Mouse (Mus musculus): Measurements from ENCODE around the gene Chd6.
A peak's percentile ranks its signal among the peaks of the same experiment; 100 is the strongest.

Chd6 gene

DNA sequence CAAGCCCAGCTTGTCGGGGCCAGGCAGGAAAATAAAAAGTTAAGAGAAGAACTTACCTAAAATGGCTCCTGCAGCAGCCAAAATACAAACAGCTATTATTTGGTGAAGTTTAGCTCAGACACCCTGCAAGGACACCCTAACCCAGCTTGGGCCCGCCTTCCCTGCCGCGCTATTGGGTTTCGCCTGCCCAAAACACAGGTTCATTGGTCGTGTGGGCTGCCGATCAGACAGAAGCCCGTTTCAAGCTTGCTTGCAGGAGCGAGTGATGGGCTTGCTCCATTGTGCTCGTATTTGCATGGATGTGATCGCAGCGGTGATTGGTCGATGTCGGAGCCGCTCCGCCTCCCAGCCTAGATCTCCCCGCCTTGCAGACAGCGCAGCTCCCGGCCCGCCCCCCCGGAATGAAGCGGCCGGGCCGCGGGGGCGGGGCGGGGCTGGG lies at the start of gene Chd6:
TSS of gene Chd6 (minus strand) at position 143 of the 439 bp plus-strand sequence.
- peak; percentile 99 for DNase-seq

DNA sequence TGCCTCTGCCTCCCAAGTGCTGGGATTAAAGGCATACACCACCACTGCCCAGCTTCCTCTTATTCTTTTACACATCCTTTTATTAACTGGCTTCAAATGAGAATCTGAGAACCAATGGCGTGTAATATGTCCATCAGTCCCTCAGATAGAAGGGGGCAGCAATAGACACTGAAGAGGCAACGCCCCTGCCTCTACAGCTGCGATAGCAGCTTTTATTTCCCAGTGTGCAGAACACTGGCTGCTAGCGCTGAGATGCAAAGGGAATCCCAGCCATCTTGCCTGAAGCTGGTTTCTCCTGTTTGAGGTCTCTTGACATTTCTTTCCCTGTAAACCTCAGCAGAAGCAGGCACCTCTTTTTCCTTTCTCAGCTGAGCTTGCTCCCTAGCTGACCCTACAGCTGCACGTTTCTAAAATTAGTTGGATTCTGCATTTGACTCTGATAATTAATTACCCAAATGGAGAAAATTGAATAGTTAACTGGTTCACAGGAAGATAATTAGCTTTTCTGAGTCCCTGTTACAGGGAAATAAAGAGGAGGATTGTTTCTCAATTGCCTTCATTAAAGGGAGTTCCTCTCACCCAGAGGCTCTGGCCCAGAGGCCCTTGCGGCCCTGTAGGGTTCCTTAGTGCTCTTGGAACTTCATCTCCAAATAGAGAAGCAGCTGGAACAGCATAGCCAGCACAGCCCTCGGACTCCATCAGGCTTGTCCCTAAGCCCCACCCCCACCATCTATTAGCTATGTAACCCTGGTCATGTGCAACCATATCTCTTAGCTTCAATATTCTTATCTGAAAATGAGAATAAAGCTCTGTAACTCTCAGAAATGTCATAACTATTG lies 41.3 kb upstream of the Chd6 start:
- no peak for DNase-seq

DNA sequence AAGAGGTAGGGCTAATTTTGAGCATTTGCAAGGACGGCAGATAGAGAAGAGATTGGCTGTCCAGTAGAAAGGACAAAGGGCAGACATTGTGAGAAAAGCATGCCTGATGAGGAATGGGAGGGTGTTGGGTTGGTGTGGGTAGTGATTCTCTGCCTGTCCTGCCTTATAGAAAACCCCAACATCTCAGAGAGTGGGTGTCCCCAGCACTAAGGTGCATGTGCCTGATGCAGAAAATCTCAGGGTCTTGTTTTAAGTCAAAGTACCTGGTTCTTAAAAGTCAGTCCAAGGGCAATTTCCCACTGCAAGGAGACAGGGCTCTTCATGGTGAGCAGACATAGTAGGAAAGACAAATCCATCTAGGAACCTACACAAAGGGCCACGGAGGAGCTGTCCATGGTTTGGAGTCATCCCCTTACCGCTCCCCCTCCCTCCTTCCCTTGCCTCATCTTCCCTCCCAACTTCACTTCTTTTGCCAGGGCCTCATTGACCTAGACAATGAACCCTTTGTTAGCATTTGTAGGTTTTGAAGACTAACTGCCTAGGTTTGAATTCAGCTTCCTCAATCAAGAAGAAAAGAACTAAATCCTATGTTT lies 39.6 kb upstream of the Chd6 start:
- DNase-seq = no peak

DNA sequence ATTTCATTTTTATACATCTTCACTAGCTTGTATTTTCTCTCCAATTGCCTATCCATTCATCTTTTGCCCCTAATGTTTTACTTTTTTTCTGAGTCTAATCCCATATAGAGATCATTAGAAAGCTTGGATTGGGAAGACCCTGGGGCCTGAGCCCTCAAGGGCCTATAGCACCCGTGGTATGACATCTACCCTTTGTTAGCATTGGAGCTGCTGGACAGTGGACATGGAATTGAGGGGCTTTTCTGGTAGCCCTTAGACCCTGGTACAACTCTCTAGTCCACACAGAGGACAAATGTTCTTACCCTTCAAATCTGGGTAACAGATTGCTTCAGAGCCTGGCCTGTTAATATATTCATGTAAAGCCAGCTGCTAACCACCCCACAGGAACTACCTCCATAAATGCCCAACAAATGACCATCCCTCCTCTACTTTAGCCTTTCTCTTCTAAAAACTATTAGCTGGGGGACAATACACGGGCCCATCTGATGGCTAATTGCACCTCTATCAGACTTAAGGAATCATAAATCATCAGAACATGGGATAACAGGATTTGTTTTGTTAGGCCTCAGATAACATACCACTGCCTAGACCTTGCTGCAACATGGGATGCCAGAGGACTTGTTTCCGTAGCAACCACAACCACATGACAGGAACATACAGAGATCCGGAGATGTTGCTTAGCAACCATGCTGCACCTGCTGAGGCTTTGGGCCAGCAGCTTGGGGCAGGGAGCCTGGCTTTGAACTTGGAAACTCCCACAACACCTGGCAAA lies 39.0 kb upstream of the Chd6 start:
- DNase-seq = no peak

DNA sequence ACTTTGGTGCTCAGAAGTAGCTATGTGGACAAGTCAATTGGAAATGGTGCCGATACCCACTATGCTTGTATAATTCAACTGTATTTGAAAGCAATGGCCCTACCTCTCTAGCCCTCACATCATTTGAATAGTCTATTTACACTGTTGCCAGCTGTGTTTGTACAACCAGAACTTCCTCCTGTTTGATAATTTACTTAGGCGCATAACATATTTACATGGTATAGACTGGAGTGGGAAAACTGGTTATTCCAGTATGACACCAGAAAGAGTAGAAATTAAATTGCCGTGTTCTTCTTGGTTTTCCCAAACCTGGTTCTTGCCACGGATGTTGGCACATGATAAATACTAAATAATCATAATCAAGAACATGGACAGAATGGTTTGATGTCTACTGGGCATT lies 35.9 kb upstream of the Chd6 start:
- no peak for DNase-seq

DNA sequence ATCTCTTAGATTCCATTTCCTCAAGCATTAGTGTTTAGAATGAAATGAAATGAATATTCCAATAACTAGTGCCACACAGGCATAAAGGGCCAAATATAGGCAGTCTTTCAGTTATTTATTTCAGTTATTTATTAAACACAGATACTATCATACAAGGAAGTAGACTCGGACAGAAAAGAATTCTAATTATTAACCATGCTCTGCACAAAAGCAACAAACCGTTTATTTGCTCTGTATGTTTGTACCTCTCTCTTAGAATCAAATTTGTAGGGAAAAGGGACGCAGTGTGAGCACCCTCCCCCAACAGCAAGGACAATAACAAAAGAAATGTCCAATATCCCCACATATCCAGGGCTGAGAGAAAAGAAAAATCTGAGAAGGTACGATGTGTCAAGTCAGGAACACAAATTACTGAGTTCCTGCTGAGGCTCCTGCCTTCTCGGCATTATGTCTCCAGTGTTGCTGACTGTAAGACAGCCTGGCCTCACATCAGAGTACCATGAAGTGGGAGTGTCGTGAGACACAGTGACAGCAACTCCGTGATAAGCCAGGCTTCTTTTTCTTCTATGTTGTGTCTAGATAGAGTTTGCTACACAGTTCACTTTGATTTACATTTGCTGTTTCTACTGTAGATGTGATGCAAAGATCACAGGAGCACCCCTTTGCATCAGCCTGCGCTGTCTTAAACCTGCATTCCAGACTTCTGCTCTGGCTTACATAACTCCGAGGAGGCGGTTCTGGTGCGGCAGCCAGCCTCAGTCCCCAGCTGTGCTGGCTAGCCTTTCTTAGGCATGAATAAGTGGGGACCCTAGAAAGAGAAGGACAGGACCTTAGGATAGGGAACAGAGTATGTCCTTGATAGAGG lies 30.0 kb upstream of the Chd6 start:
- DNase-seq = peak; percentile 62

DNA sequence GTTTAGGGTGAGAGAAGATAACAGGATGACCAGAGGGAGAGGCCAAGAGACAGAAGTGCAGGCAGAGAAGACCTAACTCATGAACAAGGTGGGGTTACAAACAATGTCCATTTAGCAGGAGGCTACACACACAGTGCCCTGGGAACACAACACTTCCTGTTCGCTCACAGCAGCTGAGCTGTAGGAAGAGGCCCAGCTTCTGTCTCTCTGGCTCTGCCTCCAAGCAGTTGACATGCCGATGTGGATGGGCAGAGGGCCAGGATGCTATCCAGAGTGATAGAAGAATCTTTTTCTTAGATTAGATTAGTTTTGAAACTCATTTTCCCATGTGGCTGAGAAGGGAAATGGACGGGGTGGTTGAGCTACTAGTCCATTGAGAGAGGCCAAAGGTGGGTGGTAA lies 28.1 kb upstream of the Chd6 start:
- DNase-seq = no peak

DNA sequence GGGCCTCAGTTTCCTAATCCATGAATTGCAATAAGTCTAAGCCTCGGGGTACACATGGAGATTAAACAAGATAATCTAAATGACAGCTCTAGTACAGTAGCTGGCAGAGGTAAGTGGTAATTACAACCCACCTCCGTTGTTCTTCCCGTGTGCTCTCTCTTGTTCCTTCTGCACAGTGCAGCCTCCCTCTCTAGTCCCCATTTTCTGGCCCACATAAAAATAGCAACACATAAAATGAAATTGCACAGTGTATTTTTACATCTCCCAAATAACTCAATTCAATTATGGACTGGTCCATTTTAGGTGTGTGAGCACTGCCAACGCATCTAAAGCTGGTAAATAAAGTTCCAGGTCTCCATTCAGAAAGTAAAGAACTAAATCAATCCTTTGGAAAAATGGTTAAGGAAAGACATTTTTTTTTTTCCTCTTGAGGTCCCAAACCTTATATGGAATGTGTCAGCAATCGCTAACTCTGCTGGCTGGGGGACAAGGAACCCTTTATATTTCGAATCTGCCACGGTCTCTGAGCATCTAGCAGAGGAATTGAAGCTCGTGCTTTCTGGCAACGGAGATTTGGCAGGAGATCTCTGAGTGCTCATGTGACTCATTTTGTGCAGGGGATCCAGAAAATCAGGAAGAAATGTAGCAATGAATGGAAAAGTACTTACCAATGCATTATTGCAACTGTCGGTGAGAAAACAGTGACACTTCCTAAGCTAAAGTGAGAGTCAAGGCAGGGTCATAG lies 19.7 kb upstream of the Chd6 start:
- DNase-seq = peak; percentile 46

DNA sequence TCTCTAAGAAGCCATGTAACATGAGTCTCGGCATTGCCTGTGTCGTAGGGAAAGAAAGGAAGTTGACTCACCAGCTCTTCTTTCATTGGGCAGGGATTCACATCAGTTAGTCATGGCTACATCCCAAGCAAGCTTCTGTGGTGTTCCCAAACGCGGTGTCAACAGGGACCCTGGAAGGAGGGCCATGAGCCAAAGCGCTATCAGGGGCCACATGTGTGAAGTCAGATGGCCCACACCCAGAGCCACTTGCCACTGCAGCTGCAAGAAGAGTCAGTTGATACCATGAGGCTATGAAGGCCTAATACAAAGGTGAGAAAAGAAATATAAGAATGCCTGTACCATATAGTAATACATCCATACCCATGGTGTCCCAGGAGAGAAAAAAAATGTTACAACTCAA lies 3.1 kb upstream of the Chd6 start:
- DNase-seq = no peak

DNA sequence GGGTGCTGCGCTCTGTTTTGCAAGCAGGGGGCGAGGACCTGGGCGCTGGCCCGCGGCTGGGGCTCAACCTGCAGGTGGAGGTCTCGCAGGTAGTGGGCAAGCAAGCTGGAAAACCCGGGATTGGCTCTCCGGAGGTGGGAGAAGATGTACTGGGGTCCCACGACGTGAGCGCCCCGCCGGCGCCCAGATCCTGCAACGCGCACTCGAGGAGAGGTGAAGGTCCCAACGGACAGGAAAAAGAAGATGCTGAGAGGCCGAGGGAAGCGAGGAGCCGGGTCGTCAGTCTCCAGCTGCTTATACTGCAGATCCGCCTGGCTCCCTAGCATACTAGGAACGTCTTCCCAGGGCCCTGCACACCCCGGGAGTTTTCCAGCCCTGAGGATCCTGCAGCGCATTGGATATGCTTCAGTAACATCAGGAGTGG lies 535 bp upstream of the Chd6 start:
- no peak for DNase-seq

DNA sequence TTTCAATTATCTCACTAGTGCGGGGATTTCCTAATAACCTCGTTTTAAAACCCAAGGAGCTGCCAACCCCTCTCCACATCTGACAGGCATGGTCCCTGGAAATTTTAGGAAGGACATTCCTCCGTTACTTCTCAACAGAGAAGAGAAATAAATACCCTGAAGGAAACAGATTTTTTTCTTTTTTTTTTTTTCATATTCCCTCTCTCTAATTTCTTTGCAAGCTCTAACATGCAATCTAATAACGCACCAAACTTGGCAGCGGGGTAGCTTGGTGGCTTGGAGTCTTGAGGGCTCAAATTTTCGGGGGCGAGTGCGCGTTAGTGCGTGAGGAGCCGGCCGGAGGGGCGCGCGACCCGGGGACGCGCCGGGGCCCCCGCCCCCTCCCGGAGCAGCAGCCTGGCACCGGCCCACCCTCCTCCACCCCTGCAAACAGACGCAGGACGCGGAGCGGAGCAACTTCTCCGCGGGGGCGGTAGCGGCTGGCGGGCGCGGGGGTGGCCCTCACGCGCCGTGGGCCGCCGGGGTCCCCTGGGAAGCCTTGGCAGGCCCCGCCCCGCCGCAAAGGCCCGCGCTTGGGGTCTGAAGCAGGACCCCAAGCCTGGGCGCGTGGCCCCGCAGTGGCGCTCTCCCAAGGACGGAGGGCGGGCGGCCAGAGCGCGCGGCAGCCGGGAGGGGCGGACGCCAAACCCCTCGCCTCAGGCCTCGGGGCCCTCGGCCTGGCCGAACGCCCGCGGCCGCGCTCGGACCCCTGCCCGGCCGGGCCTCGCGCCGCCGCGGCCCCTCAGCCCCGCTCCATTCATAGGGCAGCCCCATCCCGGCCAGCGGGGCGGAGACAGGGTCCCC lies 569 bp downstream of the Chd6 start:
- DNase-seq = peak; percentile 41

DNA sequence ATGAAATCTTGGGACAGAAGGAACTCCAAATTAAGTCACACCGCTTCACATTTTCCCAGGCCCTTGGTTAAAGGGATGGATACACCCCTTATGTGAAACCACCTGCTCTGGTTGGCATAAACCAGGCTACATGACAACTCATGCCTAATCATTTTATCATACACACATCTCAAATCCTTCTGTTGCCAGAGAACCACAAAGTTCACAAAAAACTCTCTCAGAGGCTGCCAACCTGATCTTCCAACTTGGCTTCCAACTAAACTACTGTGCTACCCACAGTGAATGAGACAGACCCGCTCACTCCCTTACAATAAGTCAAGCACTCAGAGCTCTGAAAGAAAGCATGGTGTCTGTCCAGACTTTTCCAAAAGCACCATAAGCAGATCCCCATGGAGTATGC lies 1.6 kb downstream of the Chd6 start:
- no peak for DNase-seq

DNA sequence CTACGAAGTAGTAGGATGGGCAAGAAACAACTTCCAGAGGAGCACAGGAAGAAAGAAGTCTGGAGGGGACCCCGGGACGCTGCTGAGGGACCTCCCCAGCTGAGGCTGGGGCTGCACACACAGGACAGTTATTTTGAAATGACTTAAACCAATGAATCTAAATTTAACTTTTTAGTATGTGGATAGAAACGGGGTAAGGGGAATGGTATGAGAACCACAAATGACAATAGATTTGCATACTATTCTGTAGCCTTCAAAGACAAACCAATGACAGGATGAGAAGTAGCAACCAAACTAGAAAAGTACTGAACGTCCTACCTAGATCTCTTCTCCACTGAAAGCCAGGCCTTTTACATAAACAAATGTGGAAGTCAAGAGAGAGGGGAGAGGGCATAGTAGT lies 5.1 kb downstream of the Chd6 start:
- no peak for DNase-seq

DNA sequence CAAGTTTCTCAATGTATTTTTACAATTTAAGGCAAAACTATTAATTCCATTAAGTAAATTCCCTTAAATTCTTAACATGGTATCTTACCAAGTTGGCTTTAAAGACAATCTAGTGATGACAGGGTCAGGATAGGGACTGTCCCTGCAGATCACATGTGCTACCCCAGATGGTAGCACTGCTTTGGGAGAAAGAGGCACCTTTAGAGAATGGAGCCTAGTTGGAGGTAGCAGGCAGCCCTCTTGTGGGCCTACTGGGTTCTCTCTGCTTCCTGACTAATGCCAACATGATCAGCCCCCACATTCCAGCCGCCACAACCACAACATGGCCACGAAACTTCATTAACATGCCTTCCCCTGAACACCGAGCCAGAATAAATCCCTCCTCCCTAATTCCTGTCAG lies 6.8 kb downstream of the Chd6 start:
- DNase-seq = no peak

DNA sequence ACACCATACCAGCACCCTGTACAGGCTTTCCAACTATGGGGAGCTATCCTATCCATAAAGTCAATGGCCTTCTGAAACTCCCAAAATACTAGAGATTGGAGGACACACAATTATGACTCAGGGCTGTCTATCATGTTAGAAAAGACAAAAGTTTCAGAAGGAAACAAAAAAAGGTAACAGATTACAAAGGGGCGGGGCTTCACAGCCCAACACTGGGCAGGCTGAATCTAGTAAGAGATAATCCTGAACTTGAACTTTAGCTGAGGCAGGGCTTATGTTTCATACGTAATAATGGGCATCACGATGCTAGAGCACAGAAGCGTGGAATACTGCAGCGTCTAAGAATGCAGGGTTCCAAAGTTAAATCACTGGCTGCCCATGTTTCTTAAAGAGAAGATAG lies 11.1 kb downstream of the Chd6 start:
- DNase-seq = no peak

DNA sequence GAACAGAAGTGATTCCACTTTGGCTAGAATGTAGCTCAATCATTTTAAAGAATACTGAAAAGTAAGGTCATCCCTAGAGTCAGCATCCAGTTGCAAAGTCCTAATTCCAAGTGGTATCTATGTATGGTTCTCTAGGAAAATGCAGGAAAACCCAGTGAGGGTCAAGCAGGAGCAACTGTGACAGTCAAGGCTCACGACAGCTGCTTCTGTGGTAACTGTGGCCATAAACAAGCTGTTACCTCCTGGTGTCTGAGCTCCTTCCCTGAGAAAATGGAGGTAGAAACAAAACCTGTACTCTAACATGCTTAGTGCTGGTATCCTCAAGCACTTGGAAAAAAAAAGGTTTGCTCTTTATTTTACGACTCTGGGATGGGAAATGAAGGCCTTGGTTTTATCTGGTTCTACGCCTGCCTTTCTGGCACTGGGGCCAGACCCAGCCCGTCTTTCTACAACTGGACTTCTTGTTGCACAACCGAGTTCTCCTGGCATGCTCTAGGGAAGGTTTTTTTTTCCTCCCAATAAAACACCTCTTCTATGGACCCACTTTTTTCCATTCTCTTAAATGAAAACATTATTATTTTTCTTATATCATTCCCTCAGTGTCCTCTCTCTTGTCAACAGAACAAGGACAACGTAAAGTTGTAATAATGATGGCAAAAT lies 18.0 kb downstream of the Chd6 start:
- DNase-seq = no peak

DNA sequence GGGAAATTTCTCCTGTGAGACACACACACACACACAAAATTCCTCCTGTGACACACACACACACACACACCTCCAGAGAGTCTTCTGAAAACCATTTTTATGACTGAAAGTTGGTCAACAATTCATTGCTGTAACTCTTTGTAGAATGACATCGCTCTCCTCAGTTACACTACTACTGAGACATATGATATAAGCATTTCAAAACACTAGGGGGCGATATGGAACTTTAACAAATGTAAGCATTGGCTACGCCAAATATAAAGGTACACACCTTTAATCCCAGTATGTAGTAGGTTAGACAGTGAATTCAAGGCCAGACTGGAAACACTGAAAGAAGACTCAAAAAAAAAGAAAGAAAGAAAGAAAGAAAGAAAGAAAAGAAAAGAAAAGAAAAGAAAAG lies 18.7 kb downstream of the Chd6 start:
- no peak for DNase-seq

DNA sequence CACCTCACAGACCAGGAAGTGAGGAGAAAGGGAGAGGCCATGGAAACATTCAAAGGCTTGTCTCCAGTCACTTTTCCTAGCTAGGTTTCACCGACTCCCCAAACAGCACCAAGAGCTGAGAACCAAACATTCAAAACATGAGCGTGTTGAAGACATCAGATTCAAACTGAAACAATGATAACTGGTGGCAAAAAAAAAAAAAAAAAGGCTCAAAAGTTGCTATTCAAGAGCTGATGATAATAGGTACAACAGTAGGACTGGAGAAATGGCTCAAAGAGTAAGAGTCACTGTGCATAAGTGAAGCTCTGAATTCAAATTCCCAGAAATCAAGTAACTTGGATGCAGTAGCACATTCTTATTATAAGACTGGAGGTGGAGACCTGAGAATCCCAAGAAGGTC lies 30.3 kb downstream of the Chd6 start:
- no peak for DNase-seq

DNA sequence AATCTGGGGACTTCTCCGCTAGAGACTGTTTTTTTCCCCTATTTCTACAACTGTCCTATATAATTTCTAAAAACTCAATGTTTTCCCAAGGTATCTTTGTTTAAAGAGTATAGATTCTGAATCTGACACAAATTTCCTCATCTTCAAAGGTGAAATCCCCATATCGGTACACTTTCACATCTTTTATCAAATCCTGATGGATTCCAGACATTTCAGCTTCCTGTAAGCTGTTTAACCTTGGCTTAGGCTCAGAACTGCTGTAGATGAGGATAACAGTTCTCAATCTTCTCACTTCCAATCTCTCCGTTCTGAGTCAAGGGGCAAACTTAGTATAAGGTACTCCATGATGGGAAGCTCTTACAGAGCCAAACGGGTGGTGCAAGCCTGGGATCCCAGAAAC lies 32.6 kb downstream of the Chd6 start:
- no peak for DNase-seq

DNA sequence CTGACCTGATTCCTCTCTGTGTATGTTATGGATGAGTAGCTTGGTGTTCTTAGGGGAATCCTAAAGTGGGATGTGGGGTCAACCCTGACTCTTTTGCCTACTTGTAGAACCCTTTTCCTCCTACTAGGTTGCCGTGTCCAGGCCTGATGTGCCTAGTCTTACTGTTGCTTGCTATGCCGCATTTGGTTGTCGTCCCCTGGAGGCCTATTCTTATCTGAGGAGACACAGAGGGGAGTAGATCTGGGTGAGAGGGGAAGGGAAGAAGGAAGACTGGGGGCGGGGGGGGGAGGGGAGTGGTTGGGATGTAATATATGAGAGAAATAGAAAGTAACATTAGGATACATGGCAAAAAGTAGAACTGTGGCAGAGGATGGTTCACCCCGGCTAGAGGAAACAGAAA lies 33.3 kb downstream of the Chd6 start:
- no peak for DNase-seq

Measured in right cerebral cortex, postnatal 25 days (tissue).